Mouse (Mus musculus) testis, adult 2 months (tissue): Measurements from ENCODE around the gene Upp2.

Experiments
- CTCF ChIP-seq: fragments of 200-500 bp; IDR thresholded peaks from 2 replicates; pipeline ENCODE4 v1.5.1; 2012; ENCODE audit warnings: low read depth, mild to moderate bottlenecking, inconsistent platforms, low read length, moderate library complexity; ENCODE audit not compliant: control insufficient read depth, insufficient read depth, insufficient replicate concordance
- POLR2A ChIP-seq: fragments of 200-500 bp; IDR thresholded peaks from 2 replicates; pipeline ENCODE4 v1.6.1; 2012; ENCODE audit warnings: low read depth, mild to moderate bottlenecking, inconsistent platforms, low read length, moderate library complexity; ENCODE audit not compliant: control insufficient read depth

- TF ChIP-seq POLR2A (no peak), CTCF (no peak)
Observed at GRCm38 (mm10) chr2:58566049-58566409, 1.1 kb upstream of the Upp2 start.
